Mouse (Mus musculus): ENCODE data around the gene Ppp1r12c. TPM values are rescaled to one million over a fixed set of nuclear protein-coding genes. Genes with fewer than 3 reads are reported as not detected.

Gene Ppp1r12c
- polyA plus RNA-seq, 1 experiment: 58.0 TPM

DNA sequence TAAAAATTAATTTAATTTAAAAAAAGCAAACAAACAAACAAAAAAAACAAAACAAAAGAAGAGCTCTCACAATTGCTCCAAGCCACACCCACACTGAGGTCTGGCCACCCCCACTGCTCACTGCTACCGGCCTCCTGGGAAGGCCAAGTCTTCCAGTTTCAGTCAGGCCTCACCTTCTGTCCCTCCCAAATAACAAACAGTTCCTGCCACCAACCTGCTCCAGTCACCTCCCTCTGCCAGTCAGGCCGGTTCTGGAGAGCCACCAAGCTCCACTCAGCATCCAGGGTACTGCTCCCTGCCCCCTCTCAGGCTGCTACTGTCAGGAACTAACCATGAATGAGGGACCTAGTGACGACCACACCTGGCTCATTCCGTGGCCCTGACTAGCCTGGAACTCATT, 48.8 kb downstream of the Ppp1r12c start:
- Histone ChIP-seq H3K27ac (ENCODE audit: insufficient read depth, low read depth, low read length) (peak overlapping the region; percentile 61; the same call in 1 of the 2 replicates), H3K4me1 (ENCODE audit: control insufficient read depth, insufficient read depth, insufficient read length, low read length) (peaks cover 2% of the 10 kb centered on the region; the same call in 1 of the 2 replicates), H3K27me3 (ENCODE audit: control insufficient read depth, insufficient read depth, low read length) (no peaks in the 10 kb centered on the region), H3K4me3 (ENCODE audit: low read depth, low read length) (no peak overlapping the region), H3K36me3 (ENCODE audit: control insufficient read depth, insufficient read depth, low read length) (no peaks in the 10 kb centered on the region)
- TF ChIP-seq POLR2A (IDR thresholded peaks at IDR 0.05; ENCODE audit: low read depth, low read length) (no peak), CTCF (IDR thresholded peaks at IDR 0.05; ENCODE audit: extremely low read depth, insufficient read length, insufficient replicate concordance, low read depth, low read length) (no peak)
- 23% methylated on average over 4 of the region's 4 CpGs for WGBS

DNA sequence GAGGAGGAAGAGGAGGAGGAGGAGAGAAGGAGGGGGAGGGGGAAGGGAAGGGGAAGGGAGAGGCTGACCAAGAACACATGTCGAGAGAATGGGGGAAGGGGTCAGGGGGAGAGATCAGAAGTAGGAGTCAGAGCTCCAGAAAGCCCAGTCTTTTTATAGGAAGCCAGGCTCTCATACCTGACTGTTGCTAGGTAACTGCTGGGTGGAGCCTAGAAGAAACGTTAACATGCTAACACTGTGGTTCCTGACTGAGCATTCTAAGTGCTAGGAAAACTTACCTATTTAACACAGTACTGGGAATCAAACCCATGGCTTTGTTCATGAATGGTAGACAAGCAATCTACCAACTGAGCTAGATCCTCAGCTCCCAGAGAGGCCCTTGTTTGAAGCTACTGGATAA, 52.3 kb downstream of the Ppp1r12c start:
- no peaks in the 10 kb centered on the region for H3K36me3 ChIP-seq (ENCODE audit: control insufficient read depth, insufficient read depth, low read length)
- no peak for TF ChIP-seq POLR2A (IDR thresholded peaks at IDR 0.05; ENCODE audit: low read depth, low read length)
- TF ChIP-seq CTCF (IDR thresholded peaks at IDR 0.05; ENCODE audit: extremely low read depth, insufficient read length, insufficient replicate concordance, low read depth, low read length): no peak
- H3K4me3 ChIP-seq (ENCODE audit: low read depth, low read length): no peak overlapping the region
- no peaks in the 10 kb centered on the region for H3K27me3 ChIP-seq (ENCODE audit: control insufficient read depth, insufficient read depth, low read length)
- peaks cover 5% of the 10 kb centered on the region; the same call in 1 of the 2 replicates for H3K4me1 ChIP-seq (ENCODE audit: control insufficient read depth, insufficient read depth, insufficient read length, low read length)
- WGBS: 4% methylated on average over 2 of the region's 2 CpGs
- H3K27ac ChIP-seq (ENCODE audit: insufficient read depth, low read depth, low read length): no peak overlapping the region

DNA sequence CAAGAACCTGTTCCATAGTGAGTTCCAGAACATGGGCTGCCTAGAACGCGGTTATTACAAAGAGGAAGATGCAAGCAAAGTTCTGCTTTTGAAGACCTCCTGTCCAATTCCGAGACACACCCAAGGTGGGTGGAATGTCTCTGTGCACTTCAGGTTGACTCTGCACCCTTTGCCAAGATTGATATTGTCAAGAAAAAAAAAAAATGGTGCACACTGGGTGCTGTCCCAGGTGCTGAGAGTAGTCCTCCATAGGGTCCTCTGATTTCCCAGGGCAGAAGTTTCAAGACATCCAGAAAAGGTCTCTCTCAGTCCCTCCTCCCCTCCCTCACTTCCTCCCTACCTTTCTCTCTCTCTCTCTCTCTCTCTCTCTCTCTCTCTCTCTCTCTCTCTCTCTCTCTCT, 53.0 kb downstream of the Ppp1r12c start:
- TF ChIP-seq POLR2A (IDR thresholded peaks at IDR 0.05; ENCODE audit: low read depth, low read length) (no peak), CTCF (IDR thresholded peaks at IDR 0.05; ENCODE audit: extremely low read depth, insufficient read length, insufficient replicate concordance, low read depth, low read length) (no peak)
- Histone ChIP-seq H3K27me3 (ENCODE audit: control insufficient read depth, insufficient read depth, low read length) (no peaks in the 10 kb centered on the region), H3K4me3 (ENCODE audit: low read depth, low read length) (no peak overlapping the region), H3K4me1 (ENCODE audit: control insufficient read depth, insufficient read depth, insufficient read length, low read length) (peaks cover 5% of the 10 kb centered on the region; the same call in 1 of the 2 replicates), H3K27ac (ENCODE audit: insufficient read depth, low read depth, low read length) (no peak overlapping the region), H3K36me3 (ENCODE audit: control insufficient read depth, insufficient read depth, low read length) (peaks cover 2% of the 10 kb centered on the region)
- WGBS: 76% methylated on average over 3 of the region's 3 CpGs

DNA sequence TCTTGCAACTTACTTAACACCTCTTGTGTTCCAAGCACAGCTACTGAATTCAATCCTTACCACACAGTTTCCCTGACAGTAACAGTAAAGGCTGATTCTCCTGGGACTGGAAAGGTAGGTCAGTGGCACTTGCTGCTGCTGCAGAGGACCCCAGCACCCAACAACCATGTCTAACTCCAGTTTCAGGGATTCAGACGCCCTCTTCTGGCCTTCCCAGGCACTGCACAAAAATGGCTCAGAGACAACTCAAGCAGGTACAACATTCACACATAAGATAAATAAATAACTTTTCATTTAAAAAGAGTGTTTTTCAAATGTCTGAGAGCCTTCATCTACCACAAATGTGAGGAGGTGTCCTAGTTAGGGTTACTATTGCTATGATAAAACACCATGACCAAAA, 54.3 kb downstream of the Ppp1r12c start:
- H3K4me3 ChIP-seq (ENCODE audit: low read depth, low read length): no peak overlapping the region

DNA sequence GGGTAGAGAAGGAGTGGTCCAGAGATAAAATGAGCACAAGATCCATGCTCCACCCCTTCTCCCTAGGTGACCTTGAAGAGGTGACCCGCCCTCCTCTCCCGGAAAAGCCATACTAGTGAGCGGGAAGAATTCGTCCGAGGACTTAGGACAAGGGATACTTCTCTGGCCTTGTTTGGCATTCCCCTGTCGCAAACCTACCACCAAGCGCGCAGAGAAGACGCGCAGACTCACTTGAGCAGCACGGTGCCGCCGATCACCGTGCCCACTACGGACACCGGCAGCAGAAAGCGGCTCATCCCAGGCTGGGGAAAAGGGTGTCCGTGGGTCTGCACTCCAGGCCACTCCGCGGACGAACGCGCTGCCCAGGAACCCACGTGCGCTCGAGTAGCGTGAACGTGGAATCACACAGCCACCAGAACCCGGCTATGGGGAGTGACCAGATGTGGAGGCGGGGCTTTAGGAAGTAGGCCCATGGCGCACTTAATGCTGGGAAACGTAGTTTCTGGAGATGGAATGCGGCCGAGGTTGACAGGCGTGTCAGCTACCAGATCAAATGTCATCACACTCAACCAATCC, 56.2 kb downstream of the Ppp1r12c start, which contains the start of gene Rdh13:
Gene Rdh13, minus strand, starts transcription at position 434 of the 576 bp plus-strand sequence.
- peak within 1 kb of the TSS; percentile 83 for H3K27ac ChIP-seq (ENCODE audit: insufficient read depth, low read depth, low read length)
- no peaks in the 10 kb centered on the region for H3K27me3 ChIP-seq (ENCODE audit: control insufficient read depth, insufficient read depth, low read length)
- H3K36me3 ChIP-seq (ENCODE audit: control insufficient read depth, insufficient read depth, low read length): peaks cover 28% of the 10 kb centered on the region
- TF ChIP-seq POLR2A (IDR thresholded peaks at IDR 0.05; ENCODE audit: low read depth, low read length) (peak; percentile 46; the same call in 1 of the 2 replicates), CTCF (IDR thresholded peaks at IDR 0.05; ENCODE audit: extremely low read depth, insufficient read length, insufficient replicate concordance, low read depth, low read length) (no peak)
- peak within 1 kb of the TSS; percentile 79 for H3K4me3 ChIP-seq (ENCODE audit: low read depth, low read length)
- H3K4me1 ChIP-seq (ENCODE audit: control insufficient read depth, insufficient read depth, insufficient read length, low read length): peaks cover 3% of the 10 kb centered on the region; the same call in 1 of the 2 replicates
- WGBS: 1% methylated on average over 35 of the region's 35 CpGs

More for the DNA sequence above, 54.3 kb downstream of the Ppp1r12c start:
- Histone ChIP-seq H3K27ac (ENCODE audit: insufficient read depth, low read depth, low read length) (no peak overlapping the region), H3K36me3 (ENCODE audit: control insufficient read depth, insufficient read depth, low read length) (peaks cover 13% of the 10 kb centered on the region), H3K27me3 (ENCODE audit: control insufficient read depth, insufficient read depth, low read length) (no peaks in the 10 kb centered on the region), H3K4me1 (ENCODE audit: control insufficient read depth, insufficient read depth, insufficient read length, low read length) (peaks cover 3% of the 10 kb centered on the region; the same call in 1 of the 2 replicates)
- 6% methylated on average over 1 of the region's 1 CpGs for WGBS
- peak; percentile 40; the same call in 1 of the 2 replicates for TF ChIP-seq CTCF (IDR thresholded peaks at IDR 0.05; ENCODE audit: extremely low read depth, insufficient read length, insufficient replicate concordance, low read depth, low read length)
- no peak for TF ChIP-seq POLR2A (IDR thresholded peaks at IDR 0.05; ENCODE audit: low read depth, low read length)

DNA sequence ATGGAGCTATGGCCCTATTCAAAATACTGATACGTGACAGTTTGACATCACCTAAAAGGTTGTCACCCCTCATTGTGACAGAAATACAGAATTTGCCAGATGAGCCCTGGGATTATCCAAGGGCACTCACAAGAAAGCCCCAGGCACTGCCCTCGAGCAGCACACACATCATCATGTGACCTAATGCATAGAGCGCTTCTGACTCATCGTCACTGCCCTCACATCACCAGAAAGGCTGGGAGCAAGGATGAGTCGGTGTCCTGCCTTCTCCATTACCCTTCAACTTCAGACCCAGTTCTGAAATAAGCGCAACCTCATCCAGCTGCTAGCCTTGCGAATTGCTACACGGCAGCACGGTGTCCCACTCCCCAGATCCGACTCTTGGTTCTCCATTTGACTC, 60.9 kb downstream of the Ppp1r12c start:
- 92% methylated on average over 10 of the region's 10 CpGs for WGBS
- H3K4me3 ChIP-seq (ENCODE audit: low read depth, low read length): no peak overlapping the region
- peaks cover 48% of the 10 kb centered on the region for H3K36me3 ChIP-seq (ENCODE audit: control insufficient read depth, insufficient read depth, low read length)
- H3K27me3 ChIP-seq (ENCODE audit: control insufficient read depth, insufficient read depth, low read length): no peaks in the 10 kb centered on the region
- H3K4me1 ChIP-seq (ENCODE audit: control insufficient read depth, insufficient read depth, insufficient read length, low read length): peaks cover 3% of the 10 kb centered on the region; the same call in 1 of the 2 replicates
- TF ChIP-seq CTCF (IDR thresholded peaks at IDR 0.05; ENCODE audit: extremely low read depth, insufficient read length, insufficient replicate concordance, low read depth, low read length): no peak
- no peak for TF ChIP-seq POLR2A (IDR thresholded peaks at IDR 0.05; ENCODE audit: low read depth, low read length)
- no peak overlapping the region for H3K27ac ChIP-seq (ENCODE audit: insufficient read depth, low read depth, low read length)

DNA sequence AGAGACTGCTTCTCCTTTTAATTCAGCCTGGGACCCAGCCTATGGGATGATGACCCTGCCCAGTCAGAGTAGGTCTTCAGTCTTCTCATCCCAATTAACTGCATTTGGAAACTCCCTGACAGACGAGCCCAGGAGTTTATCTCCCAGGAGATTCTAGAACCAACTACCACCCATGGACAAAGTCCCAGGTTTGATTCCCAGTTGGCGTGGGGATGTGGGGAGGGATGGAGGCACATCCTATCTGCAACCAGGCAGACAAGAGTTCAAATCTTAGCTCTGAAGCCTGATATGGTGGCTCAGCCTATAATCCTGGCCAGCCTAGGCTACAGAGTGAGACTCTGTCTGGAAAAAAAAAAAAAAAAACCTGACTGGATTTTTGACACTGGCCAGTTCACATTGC, 63.8 kb downstream of the Ppp1r12c start:
- peaks cover 63% of the 10 kb centered on the region for H3K36me3 ChIP-seq (ENCODE audit: control insufficient read depth, insufficient read depth, low read length)
- TF ChIP-seq CTCF (IDR thresholded peaks at IDR 0.05; ENCODE audit: extremely low read depth, insufficient read length, insufficient replicate concordance, low read depth, low read length): no peak
- no peak for TF ChIP-seq POLR2A (IDR thresholded peaks at IDR 0.05; ENCODE audit: low read depth, low read length)

More for the DNA sequence above, 63.8 kb downstream of the Ppp1r12c start:
- WGBS: 80% methylated on average over 2 of the region's 2 CpGs
- no peak overlapping the region for H3K4me3 ChIP-seq (ENCODE audit: low read depth, low read length)
- H3K4me1 ChIP-seq (ENCODE audit: control insufficient read depth, insufficient read depth, insufficient read length, low read length): no peaks in the 10 kb centered on the region
- H3K27ac ChIP-seq (ENCODE audit: insufficient read depth, low read depth, low read length): no peak overlapping the region
- H3K27me3 ChIP-seq (ENCODE audit: control insufficient read depth, insufficient read depth, low read length): no peaks in the 10 kb centered on the region
